Mouse (Mus musculus) heart, adult 18-20 months (tissue): ENCODE data around the gene CN725425. TPM values are rescaled to one million over a fixed set of nuclear protein-coding genes. Genes with fewer than 3 reads are reported as not detected.
A peak's percentile ranks its signal among the peaks of the same experiment; 100 is the strongest.

ENCODE experiments used
- DNase-seq, 2 experiments: peaks; one replicate each; pipeline ENCODE4 v3.0.0; 2021 to 2022; ENCODE audit warnings: mixed read lengths in 1 of 2
- long read RNA-seq, 2 experiments: library from polyadenylated mRNA; stranded (forward); transcript quantifications; one replicate each; pipeline ENCODE4 v2.0.0; 2021
- total RNA-seq, 2 experiments: library from RNA; stranded (reverse); gene quantifications; 2 replicates each; pipeline ENCODE4 v1.2.3; 2021

The CN725425 gene
- 1 to 10 TPM in 1 of 2 experiments, under 1 TPM in 1; 0.87 to 1.2 TPM for total RNA-seq
- long read RNA-seq, experiment 1, result 0 reads
- long read RNA-seq, experiment 2, result 0 reads

- DNase-seq, result no peak
These were observed at the start of gene CN725425 for GRCm38 (mm10) chr15:91199256-91199905. TSS of gene CN725425 (plus strand) at chr15:91199494.

- peak in 1 of 2 experiments; percentile 18 for DNase-seq
These were observed 46.7 kb upstream of the CN725425 start for GRCm38 (mm10) chr15:91152592-91152991.

- no peak for DNase-seq
These were observed 46.0 kb upstream of the CN725425 start for GRCm38 (mm10) chr15:91153311-91153710.

DNA sequence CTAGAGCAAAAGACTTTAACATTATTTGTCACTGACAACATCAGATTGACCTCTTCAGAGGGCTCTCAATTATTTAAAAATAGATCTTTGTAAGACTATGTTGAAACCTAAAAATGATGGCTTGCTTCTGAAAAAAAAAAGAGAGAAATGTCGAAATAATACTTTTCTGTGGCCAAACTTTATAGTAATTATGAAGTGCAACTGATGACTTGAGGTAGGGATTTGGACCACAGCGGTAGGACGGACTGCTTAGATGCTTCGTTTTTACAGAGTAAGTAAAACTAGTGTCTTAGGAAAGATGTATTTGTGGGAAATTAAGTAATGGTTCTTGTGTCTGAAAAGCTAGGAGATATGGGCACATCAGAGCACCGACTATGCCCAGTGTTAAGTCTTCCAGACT is 38.1 kb upstream of the CN725425 start:
- DNase-seq, result no peak

DNA sequence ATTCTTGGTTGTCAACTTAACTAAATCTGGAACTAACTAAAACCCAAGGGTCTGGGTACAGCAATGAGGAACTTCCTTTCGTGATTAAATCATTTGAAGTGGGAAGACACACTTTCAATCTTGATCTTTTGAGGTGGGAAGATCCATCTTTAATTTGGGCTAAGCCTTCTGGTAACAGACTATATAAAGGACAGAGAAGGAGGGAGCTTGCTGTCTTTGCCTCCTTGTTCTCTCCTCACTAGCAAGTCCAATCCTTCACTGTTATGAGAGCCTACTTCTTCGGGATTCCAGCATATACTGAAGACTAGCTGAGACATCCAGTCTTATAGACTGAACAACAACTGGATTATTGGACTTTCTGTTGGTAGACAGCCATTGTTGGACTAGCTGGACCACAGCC is 35.8 kb upstream of the CN725425 start:
- DNase-seq, result no peak

DNA sequence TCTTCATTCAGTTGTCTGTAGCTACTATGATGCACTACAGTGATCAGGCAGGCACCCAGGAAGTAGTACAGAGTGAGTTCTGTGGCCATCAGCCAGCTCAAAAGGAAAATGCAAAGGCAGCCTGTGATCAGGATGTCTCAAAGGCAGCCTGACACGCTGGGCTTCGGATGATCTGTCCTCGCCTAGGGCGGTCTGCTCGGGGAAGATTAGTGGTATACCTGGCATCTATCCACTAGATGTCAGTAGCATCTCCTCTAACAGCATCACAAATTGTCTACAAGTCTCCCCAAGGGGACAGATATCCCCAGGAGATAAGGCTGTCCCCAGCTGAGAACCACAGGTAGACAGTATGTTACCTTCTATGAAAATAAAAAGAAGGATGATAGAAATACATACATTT is 34.3 kb upstream of the CN725425 start:
- DNase-seq, result peak in 1 of 2 experiments; percentile 34

- no peak for DNase-seq
These were observed 31.3 kb upstream of the CN725425 start for GRCm38 (mm10) chr15:91167850-91168562.

DNA sequence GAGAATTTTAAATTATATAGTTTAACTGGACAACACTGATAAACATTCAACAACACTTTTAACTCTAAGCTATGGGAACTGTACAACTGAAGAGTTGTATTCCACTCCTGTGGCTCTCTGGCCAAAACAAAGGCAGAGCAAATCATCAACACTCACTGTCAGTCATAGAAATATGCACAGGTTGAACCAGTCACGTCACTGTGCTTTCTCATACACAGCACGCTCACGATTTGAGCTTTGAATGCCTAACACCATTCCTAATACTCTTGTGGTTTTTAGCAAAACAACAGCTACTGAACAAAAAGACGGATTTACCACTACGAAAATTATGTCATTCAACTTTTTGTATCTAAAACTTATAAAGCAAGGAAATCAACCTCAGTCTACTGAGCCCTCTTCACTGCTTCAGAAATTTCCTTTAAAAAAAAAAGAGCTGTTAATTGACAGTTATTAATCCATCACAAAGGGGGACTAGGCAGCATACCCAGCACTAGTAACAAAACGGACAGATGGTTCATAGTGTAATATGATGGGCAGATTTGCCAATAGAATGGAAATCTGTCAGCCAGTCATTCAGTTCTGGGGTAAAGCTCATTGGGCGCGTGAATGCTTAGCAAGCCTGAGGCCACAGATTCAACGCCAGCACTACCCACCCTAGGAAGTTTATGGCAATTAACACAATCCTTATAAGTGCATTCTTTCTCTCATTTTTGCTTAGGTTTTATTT is 28.5 kb upstream of the CN725425 start:
- DNase-seq, result no peak

- no peak for DNase-seq
These were observed 28.0 kb upstream of the CN725425 start for GRCm38 (mm10) chr15:91171332-91171731.

DNA sequence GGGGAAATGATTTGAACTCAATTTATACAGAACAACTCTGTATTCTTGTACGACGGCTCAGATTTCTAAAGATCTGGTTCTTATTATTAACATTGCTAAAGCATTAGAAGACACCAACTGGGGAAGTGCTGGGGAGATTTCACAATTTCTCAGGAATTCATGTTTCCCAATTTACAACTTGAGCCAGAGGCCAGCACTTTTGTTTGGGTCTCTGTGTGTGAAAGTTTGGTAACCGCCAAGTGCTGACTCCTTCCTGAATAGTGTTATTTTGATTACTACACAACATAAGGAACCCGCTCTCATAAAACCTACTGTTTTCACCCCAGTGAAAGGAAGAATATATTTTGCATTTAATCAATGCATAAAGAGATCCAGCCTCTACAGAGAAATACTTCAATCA is 27.1 kb upstream of the CN725425 start:
- peak; percentile 44 to 68 for DNase-seq

GRCm38 (mm10) chr15:91178656-91179314 is 20.5 kb upstream of the CN725425 start:
- no peak for DNase-seq

DNA sequence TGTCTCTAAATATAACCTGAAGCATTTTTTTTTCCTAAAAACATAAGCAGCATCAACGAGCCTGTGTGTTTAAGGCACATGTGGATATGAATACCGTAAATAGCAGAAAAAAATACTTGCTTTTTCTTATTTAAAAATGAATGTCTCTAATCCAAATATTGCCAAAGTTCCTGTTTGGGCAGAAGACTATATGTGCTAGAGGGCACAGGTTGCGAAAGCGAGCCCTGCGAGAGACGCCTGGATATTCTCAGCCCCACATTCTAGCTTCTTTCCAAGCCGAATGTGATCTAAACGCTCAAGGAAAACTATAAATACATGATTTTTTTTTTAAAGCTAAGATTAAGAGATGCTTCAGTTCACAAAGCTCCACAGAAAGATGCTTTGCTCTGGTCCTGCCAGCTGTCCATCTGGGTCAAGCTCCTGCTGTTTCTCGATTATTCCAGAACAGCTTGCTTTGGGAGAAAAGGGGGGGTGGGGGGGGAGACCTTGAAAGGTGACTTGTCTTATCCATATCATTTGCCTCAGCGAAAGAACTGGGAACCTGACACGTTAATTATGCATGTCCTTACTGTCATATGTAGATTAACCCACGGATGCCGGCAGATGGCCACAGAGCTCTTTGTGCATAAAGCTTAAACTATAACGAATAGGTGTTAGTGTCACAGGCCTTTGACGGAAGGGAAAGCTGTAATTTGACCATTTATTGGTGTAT is 19.2 kb upstream of the CN725425 start:
- DNase-seq, result no peak

- peak in 1 of 2 experiments; percentile 53 for DNase-seq
These were observed 12.9 kb upstream of the CN725425 start for GRCm38 (mm10) chr15:91186358-91186757.

GRCm38 (mm10) chr15:91190026-91190425 is 9.3 kb upstream of the CN725425 start:
- no peak for DNase-seq

DNA sequence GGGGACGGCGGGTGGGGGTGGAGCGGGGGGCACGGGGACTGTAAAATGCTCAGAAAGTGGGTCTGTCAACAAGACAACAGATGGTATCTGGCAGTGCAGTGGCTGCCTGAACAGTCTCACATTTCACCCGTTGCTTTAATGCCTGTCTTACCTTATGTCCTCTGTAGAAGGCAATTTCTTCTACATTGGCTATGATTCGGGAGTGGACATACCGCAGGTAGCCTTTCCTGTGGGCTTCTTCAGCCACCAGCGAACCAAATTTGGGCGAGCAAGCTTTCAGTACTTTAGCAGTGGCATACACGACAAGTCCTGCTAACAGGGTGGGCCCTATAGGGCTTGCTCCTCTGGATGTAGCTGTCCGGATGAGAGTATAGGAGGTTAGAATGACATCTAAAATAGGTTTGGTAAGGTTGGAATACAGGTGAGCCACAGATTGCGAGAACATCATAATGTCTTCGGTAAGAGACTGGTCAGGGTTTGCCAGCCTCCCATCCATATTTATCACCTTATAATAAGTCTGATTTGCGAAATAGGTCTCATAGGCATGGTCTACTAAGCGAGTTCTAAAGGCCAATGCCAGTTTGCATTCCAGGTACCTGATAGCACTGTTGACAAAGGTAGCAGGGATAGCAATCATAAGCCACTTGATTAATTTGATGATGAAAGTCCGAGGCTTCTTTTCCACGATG is 8.6 kb upstream of the CN725425 start:
- DNase-seq, result peak in 1 of 2 experiments; percentile 33

GRCm38 (mm10) chr15:91191412-91192222 is 7.7 kb upstream of the CN725425 start, which contains the start of gene Abcd2:
TSS of gene Abcd2 (minus strand) at chr15:91191799.
- DNase-seq, result peak; percentile 82 to 84

DNA sequence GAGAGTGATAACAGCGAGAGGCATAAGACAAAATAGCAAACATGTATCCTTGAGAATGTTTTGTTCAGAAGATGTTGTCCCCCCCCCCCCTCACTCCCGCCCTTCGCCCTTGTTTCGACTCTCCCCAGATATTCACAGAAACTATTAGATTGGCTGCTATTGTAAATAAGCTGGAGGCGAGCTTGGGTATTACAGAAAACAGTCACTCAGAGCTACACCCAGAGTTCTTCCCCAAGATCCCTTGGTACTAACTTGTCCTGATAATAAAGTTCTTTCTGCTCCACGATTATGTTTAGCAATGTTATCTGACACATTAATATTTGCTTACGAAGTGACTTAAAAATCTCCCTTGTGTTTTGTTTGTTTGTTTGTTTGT is 7.1 kb upstream of the CN725425 start:
- no peak for DNase-seq

GRCm38 (mm10) chr15:91200833-91201232 is 1.5 kb downstream of the CN725425 start:
- DNase-seq, result no peak

DNA sequence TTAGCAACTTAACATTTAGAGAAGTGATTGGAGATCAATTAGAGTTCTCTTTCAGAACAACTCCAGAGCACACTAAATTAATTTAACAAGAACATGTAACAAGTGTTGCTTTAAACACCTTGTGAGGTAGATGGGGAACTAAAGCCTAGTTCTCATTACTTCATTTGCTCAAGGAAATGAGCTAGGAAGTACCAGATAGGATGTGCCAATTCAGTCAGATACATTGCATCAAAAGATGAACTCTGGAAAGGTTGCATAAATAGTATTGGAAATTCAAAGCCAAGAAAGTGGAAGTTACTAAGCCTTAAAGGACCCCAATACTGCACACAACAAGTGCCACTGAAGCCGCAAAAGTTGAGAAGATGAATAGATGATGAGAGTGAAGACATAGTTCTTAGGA is 3.2 kb downstream of the CN725425 start:
- no peak for DNase-seq

DNA sequence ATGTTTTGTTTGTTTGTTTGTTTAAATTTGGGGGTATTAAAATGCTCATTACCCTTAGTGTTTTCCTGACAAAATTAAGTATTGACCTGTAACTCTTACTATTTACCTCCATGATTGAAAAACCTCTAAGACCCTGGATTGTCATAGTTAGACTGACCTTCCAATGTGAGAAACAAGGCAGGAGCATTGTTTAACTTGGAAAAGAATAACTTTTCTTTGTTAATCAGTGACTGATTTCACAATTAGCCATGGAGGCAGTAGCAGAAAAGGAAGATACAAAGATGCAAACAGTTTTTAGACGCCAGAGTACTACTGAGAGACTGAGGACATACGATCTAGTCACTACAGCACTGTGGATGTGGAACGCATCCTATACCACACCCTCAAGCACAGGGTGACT is 4.2 kb downstream of the CN725425 start:
- DNase-seq, result no peak
